Mouse (Mus musculus) E14TG2a.4 (cell line): ENCODE measurements at regions not wholly inside any gene's neighbourhood (a gene's known extent, or its start where the extent isn't known, plus 50 kb on each side); places are given as distances from the start of the nearest gene placed in this dataset.

Experiments
- CTCF ChIP-seq: conservative IDR thresholded peaks from 2 replicates; pipeline ENCODE4 v1.5.1; 2014; ENCODE audit warnings: low read length
- NANOG ChIP-seq: IDR thresholded peaks from 2 replicates; pipeline ENCODE4 v1.6.1; 2014; ENCODE audit warnings: borderline replicate concordance, low read length, mixed read lengths
- POU5F1 ChIP-seq: IDR thresholded peaks from 2 replicates; pipeline ENCODE4 v1.6.1; 2014; ENCODE audit warnings: low read length, borderline replicate concordance

GRCm38 (mm10) chr8:26329813-26330212 is 210.5 kb downstream of the Gm45692 start:
- TF ChIP-seq CTCF (no peak), NANOG (no peak), POU5F1 (no peak)
